Mouse (Mus musculus) midbrain, embryonic 14.5 days (tissue): ENCODE measurements around the gene Dpy30. TPM values are rescaled to one million over a fixed set of nuclear protein-coding genes. Genes with fewer than 3 reads are reported as not detected.

ENCODE experiments used
- polyA plus RNA-seq: library from polyadenylated mRNA; unstranded; fragments of >200 nt; fragmentation: Nextera tagmentation; extraction: Ambion mirVana; gene quantifications from 2 replicates; pipeline ENCODE4 v1.2.1, GENCODE M21; 2014

Gene Dpy30
- polyA plus RNA-seq, 1 experiment from 2014 or later: 199 TPM

Other genes starting within 250 kb of the Dpy30 start
- gene Memo1, start 28.4 kb downstream of the Dpy30 start, polyA plus RNA-seq: 59.3 and 64.0 TPM in 2 replicates
- 52.3 and 58.9 TPM in 2 replicates for gene Spast, start 15.0 kb upstream of the Dpy30 start, polyA plus RNA-seq
- gene Slc30a6, start 71.7 kb upstream of the Dpy30 start, polyA plus RNA-seq: 28.4 and 34.6 TPM in 2 replicates
- 0.28 and 0.34 TPM in 2 replicates for gene Nlrc4, start 135.2 kb upstream of the Dpy30 start, polyA plus RNA-seq
- 57.8 and 65.4 TPM in 2 replicates for gene Yipf4, start 165.5 kb upstream of the Dpy30 start, polyA plus RNA-seq
- gene Birc6, start 204.4 kb upstream of the Dpy30 start, polyA plus RNA-seq: 111 and 116 TPM in 2 replicates